Mouse (Mus musculus) C2C12 (cell line): ENCODE results near the gene Jsrp1.

Source experiments
- CEBPB ChIP-seq: IDR thresholded peaks from one replicate; pipeline ENCODE4 v1.6.1; 2011; ENCODE audit warnings: low read depth, mild to moderate bottlenecking, control low read depth, moderate library complexity
- CTCF ChIP-seq: IDR thresholded peaks from one replicate; pipeline ENCODE4 v1.5.1; 2011; ENCODE audit not compliant: control insufficient read depth, insufficient read depth, insufficient read length
- MAX ChIP-seq: IDR thresholded peaks from one replicate; pipeline ENCODE4 v1.6.1; 2011; ENCODE audit warnings: mild to moderate bottlenecking, control low read depth
- MYOG ChIP-seq: IDR thresholded peaks from one replicate; pipeline ENCODE4 v1.6.1; 2011; ENCODE audit not compliant: control insufficient read depth, insufficient read length; ENCODE audit errors: extremely low read depth
- USF1 ChIP-seq: IDR thresholded peaks from one replicate; pipeline ENCODE4 v1.6.1; 2011; ENCODE audit warnings: low read depth, mild to moderate bottlenecking, control low read depth, moderate library complexity

- TF ChIP-seq MAX (no peak), CTCF (no peak), USF1 (no peak), MYOG (no peak), CEBPB (no peak)
Observed at GRCm38 (mm10) chr10:80791476-80792174, 21.7 kb downstream of the Jsrp1 start.
